Mouse (Mus musculus): ENCODE measurements around the gene Vps35l.

The Vps35l gene

GRCm38 (mm10) chr7:118777598-118778394, 37.8 kb downstream of the Vps35l start:
- no peak for DNase-seq (ENCODE audit: low spot score in 2 of 2)

- no peak for DNase-seq (ENCODE audit: low spot score in 2 of 2)
Observed at GRCm38 (mm10) chr7:118778561-118778960, 38.5 kb downstream of the Vps35l start.

DNA sequence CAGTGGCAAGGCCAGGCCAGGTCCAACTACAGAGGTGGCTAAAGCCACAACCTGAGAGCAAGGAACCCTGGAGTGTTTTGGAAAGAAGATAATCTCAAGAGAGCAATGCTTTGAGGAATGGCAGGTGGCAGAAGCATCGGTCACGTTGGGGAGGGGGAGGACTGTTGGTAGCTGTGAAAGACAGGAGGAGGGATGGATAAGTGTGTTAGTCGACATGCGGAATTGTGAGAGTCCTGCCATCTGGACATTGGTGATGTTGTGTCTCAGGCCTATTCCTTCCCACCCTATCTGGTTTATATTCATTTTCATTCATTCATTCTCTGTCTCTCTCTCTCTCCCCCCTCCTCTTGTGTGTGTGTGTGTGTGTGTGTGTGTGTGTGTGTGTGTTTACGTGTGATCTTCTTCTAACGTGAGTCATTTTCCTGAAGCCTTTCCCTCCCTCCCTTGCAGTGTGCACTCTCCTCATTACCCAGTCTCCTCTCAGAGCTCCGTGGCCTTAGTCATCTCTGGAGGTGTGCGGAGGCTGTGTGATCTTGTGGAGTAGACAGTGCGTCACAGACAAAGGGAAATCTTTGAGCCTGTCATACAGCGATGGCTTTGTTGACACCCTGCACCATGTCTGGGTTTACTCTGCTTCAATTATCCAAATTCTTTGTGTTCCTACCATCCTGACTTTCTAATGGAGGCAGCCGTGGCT, 43.4 kb downstream of the Vps35l start:
- DNase-seq (ENCODE audit: low spot score in 2 of 2) = no peak

- no peak for DNase-seq (ENCODE audit: low spot score in 2 of 2)
Observed at GRCm38 (mm10) chr7:118786091-118786490, 46.1 kb downstream of the Vps35l start.

GRCm38 (mm10) chr7:118787326-118787725, 47.3 kb downstream of the Vps35l start:
- no peak for DNase-seq (ENCODE audit: low spot score in 2 of 2)

- no peak for DNase-seq (ENCODE audit: low spot score in 2 of 2)
Observed at GRCm38 (mm10) chr7:118788481-118788880, 48.5 kb downstream of the Vps35l start.

- no peak for DNase-seq (ENCODE audit: low spot score in 2 of 2)
Observed at GRCm38 (mm10) chr7:118790292-118790691, 50.3 kb downstream of the Vps35l start.

DNA sequence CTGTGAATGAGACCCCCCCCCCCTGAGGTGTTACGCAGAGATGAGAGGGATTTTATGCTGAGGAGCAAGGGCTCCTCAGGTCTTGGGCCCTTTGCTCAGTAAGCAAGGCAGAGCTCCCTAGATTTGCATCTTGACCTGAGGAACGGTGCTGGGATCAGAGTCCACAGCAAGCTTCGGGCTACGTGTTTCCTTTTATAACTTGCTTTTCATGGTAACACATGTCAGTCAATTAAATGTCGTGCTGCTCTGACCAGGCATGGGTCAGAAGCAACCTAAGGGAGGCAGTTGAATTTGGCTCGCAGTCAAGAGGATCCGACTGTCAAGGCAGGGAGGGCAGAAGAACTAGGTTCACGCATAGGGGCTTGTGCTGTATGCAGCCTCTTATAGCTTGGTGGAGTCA, 53.9 kb downstream of the Vps35l start:
- no peak for DNase-seq (ENCODE audit: low spot score in 2 of 2)

DNA sequence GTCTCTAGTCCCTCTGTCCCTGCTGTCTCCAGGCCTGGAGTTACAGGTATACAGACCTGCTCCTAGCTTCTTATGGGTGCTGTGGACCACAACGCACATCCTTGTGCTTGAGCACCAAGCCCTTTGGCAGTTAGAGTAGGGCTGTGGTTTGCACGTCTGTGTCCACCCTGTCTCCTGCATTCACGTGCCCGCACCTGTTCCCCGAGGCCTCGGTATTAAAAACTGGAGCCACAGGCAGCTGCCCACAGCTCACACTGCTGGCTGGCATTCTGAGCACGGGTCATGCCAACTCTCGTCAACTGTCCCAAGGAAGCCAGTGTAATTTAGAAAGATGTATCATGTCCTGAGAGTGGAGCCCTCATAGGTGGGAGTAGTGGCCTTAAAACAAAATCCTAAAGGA, 55.8 kb downstream of the Vps35l start:
- no peak for DNase-seq (ENCODE audit: low spot score in 2 of 2)

- no peak for DNase-seq (ENCODE audit: low spot score in 2 of 2)
Observed at GRCm38 (mm10) chr7:118796838-118797237, 56.8 kb downstream of the Vps35l start.

DNA sequence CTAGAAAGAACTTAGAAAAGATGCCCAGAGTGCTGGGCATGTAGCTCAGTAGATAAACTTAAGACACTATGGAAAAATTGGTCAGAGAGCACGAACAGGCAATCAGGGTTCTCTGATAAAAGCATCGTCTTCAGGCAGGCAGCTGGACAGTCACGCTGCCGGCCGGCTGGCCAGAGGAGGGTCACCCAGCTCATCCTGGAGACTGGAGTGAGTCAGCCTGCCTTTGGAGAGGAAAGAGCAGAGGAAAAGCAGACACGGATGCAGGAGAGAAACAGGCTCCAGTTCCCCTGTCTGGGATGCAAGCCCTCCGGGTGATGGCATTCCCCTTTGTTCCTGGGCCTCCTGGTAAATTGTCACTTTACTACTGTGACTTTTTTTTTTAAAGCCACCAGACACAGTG, 57.6 kb downstream of the Vps35l start:
- DNase-seq (ENCODE audit: low spot score in 2 of 2) = no peak

- no peak for DNase-seq (ENCODE audit: low spot score in 2 of 2)
Observed at GRCm38 (mm10) chr7:118798105-118798570, 58.1 kb downstream of the Vps35l start.

- DNase-seq (ENCODE audit: low spot score in 2 of 2) = no peak
Observed at GRCm38 (mm10) chr7:118800112-118800734, 60.2 kb downstream of the Vps35l start.

GRCm38 (mm10) chr7:118801791-118802190, 61.8 kb downstream of the Vps35l start:
- no peak for DNase-seq (ENCODE audit: low spot score in 2 of 2)

DNA sequence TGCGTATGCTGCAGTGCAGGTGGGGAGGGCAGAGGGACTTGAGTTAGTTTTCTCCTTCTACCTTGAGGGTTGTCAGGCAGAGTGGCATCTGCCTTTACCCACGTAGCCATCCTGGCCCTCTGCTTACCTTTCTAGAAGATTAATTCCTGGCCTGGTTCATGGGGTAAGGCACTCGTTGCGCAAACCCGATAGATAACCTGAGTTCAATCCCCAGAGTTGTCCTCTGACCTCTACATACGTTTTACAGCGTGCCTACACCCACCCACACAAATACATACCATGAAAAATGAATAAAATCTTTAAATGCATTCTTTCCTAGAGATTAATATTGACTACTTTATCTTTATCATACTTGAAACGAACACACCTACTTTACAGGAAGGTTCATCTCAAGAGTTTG, 63.4 kb downstream of the Vps35l start:
- no peak for DNase-seq (ENCODE audit: low spot score in 2 of 2)

GRCm38 (mm10) chr7:118806631-118807411, 66.8 kb downstream of the Vps35l start:
- no peak for DNase-seq (ENCODE audit: low spot score in 2 of 2)

DNA sequence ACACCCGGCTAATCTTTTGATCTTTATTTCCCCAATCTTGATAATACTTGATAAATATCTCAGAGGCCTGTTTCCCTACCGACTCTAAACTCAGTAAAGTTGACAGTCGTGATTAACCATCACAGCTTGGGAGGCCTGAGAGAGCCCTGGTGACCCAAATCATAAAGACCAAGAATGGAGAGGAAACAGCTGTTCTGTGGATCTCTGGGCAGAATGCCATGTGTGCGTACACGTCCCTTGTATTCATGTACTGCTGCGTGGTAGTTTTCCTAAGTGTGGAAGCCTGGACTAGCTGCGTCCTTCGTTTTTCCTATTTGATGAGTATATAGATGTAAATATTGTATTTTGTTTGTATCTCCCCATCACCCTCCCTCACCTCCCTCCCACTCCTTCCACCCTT, 67.9 kb downstream of the Vps35l start:
- DNase-seq (ENCODE audit: low spot score in 2 of 2) = no peak

DNA sequence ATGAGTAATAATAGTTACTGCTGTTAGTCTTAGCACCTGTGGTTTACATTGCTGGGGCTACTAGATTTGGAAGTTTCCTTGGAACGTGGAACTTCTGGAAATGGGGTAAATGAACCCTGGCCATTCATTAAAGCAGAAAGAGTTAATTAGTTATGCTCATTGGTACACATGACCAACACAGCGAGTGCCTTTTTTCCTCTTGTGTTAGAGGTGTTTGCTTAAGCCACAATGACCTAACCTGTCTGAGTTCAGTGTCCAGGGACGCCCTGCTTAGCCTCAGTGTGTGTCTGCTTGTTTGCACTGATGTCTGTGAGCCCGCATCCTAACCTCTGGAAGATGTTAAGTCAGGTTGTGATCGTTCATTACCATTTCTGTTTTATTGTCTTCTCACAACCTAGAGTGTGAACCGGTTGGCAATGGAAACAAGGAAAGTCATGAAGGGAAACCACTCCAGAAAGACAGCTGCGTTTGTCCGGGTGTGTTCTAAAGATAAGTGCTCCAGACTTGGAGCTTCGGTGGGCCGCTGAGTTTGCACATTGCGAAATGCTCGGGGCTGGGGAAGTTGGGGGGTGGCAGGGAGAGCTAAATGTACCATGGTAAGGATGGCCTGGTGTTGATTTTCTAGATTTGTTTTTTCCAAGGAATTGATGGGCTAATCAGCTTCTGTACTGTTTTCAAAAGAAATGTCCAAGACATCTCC, 71.5 kb downstream of the Vps35l start:
- DNase-seq (ENCODE audit: low spot score in 2 of 2) = peak in 1 of 2 experiments; percentile 25

- DNase-seq (ENCODE audit: low spot score in 2 of 2) = no peak
Observed at GRCm38 (mm10) chr7:118813592-118813991, 73.6 kb downstream of the Vps35l start.

- DNase-seq (ENCODE audit: low spot score in 2 of 2) = no peak
Observed at GRCm38 (mm10) chr7:118816275-118816674, 76.2 kb downstream of the Vps35l start.

- DNase-seq (ENCODE audit: low spot score in 2 of 2) = no peak
Observed at GRCm38 (mm10) chr7:118817741-118818140, 77.7 kb downstream of the Vps35l start.

Measured in urinary bladder, adult 18-20 months (tissue).